Mouse (Mus musculus) spleen, adult 2 months (tissue): ENCODE data around the gene 4930442H23Rik. TPM values are rescaled to one million over a fixed set of nuclear protein-coding genes. Genes with fewer than 3 reads are reported as not detected.

Experiments used
- DNase-seq, 2 experiments: peaks; one replicate each; pipeline versions ENCODE4 v3.0.0 to v3.0.0-alpha.2; 2012 to 2021; ENCODE audit warnings: low spot score in 2 of 2, low read depth in 1 of 2
- H3K27ac ChIP-seq: fragments of 200-500 bp; 2 replicates; pipeline ENCODE4 v1.5.1; 2012; ENCODE audit warnings: low read length, inconsistent platforms; ENCODE audit not compliant: insufficient read depth
- H3K27me3 ChIP-seq: fragments of 200-500 bp; 2 replicates; pipeline ENCODE4 v1.6.1; 2012; ENCODE audit warnings: mild to moderate bottlenecking, moderate library complexity, low read length, inconsistent platforms; ENCODE audit not compliant: control insufficient read depth, insufficient read depth
- H3K36me3 ChIP-seq: fragments of 200-500 bp; 2 replicates; pipeline ENCODE4 v1.6.1; 2012; ENCODE audit warnings: mild to moderate bottlenecking, low read length, inconsistent platforms; ENCODE audit not compliant: control insufficient read depth, insufficient read depth
- H3K4me1 ChIP-seq: fragments of 200-500 bp; 2 replicates; pipeline ENCODE4 v1.6.1; 2011; ENCODE audit warnings: inconsistent platforms; ENCODE audit not compliant: control insufficient read depth, insufficient read depth, insufficient read length
- H3K4me3 ChIP-seq: fragments of 200-500 bp; 2 replicates; pipeline ENCODE4 v1.5.1; 2011; ENCODE audit warnings: mild to moderate bottlenecking, inconsistent platforms; ENCODE audit not compliant: insufficient read depth, insufficient read length; ENCODE audit errors: extremely low read depth
- CTCF ChIP-seq: fragments of 200-500 bp; IDR thresholded peaks from 2 replicates; pipeline ENCODE4 v1.5.1; 2011; ENCODE audit warnings: mild to moderate bottlenecking, inconsistent platforms; ENCODE audit not compliant: insufficient read depth, insufficient read length, insufficient replicate concordance; ENCODE audit errors: extremely low read depth
- POLR2A ChIP-seq: fragments of 200-500 bp; IDR thresholded peaks from 2 replicates; pipeline ENCODE4 v1.6.1; 2011; ENCODE audit warnings: low read depth, low read length, inconsistent platforms
- WGBS: fragments of 180-500 bp; shearing (Covaris S2); methylation state at CpG from one replicate; pipeline ENCODE4 v1.1.7; 2018; 5-methylcytosine and 5-hydroxymethylcytosine counted together
- polyA plus RNA-seq: library from polyadenylated mRNA; depleted of rRNA; stranded (reverse); fragments of >200 nt; gene quantifications from 2 replicates; pipeline ENCODE4 v1.2.3, GENCODE M21; 2012

The 4930442H23Rik gene
- polyA plus RNA-seq, 1 experiment: not detected

- TF ChIP-seq POLR2A (no peak), CTCF (no peak)
- Histone ChIP-seq H3K4me3 (no peak overlapping the region), H3K4me1 (no peaks in the 10 kb centered on the region), H3K27me3 (no peaks in the 10 kb centered on the region), H3K36me3 (peaks cover 60% of the 10 kb centered on the region), H3K27ac (no peak overlapping the region)
- DNase-seq: no peak
- 98% methylated on average over 6 of the region's 6 CpGs for WGBS
These were observed 28.9 kb downstream of the 4930442H23Rik start for GRCm38 (mm10) chr10:81154736-81155135.

DNA sequence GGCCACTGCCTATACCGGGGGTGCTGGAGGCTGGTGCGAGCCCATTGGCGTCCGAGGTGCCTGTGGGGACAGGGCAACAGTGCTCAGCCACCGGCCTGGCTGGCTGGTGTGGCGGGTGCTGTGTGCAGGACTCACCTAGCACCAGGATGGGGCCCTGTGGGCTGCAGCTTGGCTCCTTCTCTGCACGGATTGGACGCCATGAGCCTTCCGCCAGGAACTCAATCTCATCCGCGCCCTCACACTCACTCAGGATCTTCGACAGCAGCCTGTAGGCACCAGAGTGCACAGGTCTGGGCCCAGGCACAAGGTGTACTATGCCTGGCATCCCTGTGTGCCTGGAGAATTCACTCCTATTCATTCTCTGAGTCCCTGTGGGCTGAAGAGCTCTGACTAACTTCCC is 29.3 kb downstream of the 4930442H23Rik start:
- H3K4me3 ChIP-seq: no peak overlapping the region
- H3K36me3 ChIP-seq: peaks cover 64% of the 10 kb centered on the region
- H3K27ac ChIP-seq: no peak overlapping the region
- no peak for TF ChIP-seq CTCF
- no peak for TF ChIP-seq POLR2A
- no peak for DNase-seq
- WGBS: 97% methylated on average over 12 of the region's 12 CpGs
- H3K27me3 ChIP-seq: no peaks in the 10 kb centered on the region
- H3K4me1 ChIP-seq: no peaks in the 10 kb centered on the region

- H3K36me3 ChIP-seq: peaks cover 73% of the 10 kb centered on the region
- 83% methylated on average over 12 of the region's 12 CpGs for WGBS
- no peaks in the 10 kb centered on the region for H3K27me3 ChIP-seq
- TF ChIP-seq POLR2A (no peak), CTCF (no peak)
- H3K27ac ChIP-seq: no peak overlapping the region
- H3K4me1 ChIP-seq: no peaks in the 10 kb centered on the region
- no peak for DNase-seq
- H3K4me3 ChIP-seq: no peak overlapping the region
These were observed 31.0 kb downstream of the 4930442H23Rik start for GRCm38 (mm10) chr10:81152609-81153008.

DNA sequence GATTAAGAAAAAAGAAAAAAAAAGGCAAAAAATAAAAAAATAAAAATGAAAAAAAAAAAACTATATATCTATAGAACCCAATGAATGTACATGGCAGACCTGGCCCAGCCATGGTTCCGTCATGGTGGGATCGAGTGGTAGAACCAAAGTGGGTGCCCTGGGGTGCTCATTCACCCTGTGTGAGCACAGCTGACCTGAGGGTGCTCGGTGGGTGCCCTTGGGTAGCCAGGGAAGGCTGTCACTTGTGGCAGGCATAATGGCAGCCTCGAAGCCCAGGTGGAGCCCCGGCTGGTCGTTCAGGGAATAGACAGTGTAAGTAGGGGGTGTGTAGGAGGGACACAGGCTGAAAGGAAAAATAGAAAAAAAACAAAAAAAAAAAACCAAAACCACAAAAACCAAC is 32.4 kb downstream of the 4930442H23Rik start:
- Histone ChIP-seq H3K4me3 (no peak overlapping the region), H3K4me1 (no peaks in the 10 kb centered on the region), H3K27ac (no peak overlapping the region), H3K36me3 (peaks cover 73% of the 10 kb centered on the region), H3K27me3 (no peaks in the 10 kb centered on the region)
- WGBS: 67% methylated on average over 6 of the region's 6 CpGs
- no peak for DNase-seq
- TF ChIP-seq CTCF (no peak), POLR2A (no peak)

DNA sequence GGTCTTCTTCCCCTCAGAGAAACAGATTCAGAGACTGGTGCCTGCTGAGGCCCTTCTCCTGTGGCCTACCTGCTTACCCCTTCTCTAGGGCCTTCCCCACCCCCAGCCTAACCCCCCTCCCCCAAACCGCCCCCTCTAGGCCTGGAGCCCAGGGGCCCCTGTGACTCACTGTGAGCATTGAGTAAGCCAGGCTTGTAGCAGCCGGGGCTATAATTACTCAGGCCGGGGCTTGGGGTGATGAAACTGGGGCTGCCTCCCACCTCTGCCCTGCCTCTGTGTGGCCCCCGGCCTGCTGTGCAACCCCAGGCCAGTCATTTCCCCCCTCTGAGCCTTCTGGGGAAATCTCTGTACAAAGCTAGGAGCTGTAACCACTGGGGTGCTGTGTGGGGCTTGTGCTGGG is 37.4 kb downstream of the 4930442H23Rik start:
- Histone ChIP-seq H3K27ac (no peak overlapping the region), H3K27me3 (no peaks in the 10 kb centered on the region), H3K36me3 (peaks cover 67% of the 10 kb centered on the region), H3K4me3 (no peak overlapping the region), H3K4me1 (peaks cover 8% of the 10 kb centered on the region; the same call in 1 of the 2 replicates)
- DNase-seq: no peak
- TF ChIP-seq CTCF (no peak), POLR2A (no peak)
- 91% methylated on average over 4 of the region's 4 CpGs for WGBS

DNA sequence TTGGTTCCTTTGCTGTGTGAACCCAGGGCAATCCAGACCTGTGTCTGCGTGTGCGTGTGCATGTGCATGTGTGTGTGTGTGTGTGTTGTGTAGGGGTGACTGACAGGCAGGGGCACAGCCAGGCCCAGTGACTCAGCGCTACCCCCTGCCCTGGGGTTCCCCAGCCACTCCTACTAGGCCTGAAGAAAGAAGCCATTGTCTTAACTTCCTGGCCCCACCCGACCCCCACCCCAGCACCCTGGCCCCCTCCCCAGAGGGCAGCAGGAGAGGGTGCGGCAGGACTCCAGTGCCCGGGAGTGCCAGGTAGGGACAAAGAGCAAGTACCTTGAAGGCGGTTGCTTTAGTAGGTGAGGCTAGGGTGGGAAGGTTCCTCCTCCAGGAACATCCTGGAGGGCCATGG is 37.9 kb downstream of the 4930442H23Rik start:
- H3K27ac ChIP-seq: no peak overlapping the region
- peaks cover 66% of the 10 kb centered on the region for H3K36me3 ChIP-seq
- no peak for DNase-seq
- WGBS: 88% methylated on average over 7 of the region's 7 CpGs
- H3K4me3 ChIP-seq: no peak overlapping the region
- peaks cover 12% of the 10 kb centered on the region; the same call in 1 of the 2 replicates for H3K4me1 ChIP-seq
- TF ChIP-seq POLR2A: no peak
- no peak for TF ChIP-seq CTCF
- H3K27me3 ChIP-seq: no peaks in the 10 kb centered on the region

GRCm38 (mm10) chr10:81145307-81145706 is 38.3 kb downstream of the 4930442H23Rik start:
- H3K27ac ChIP-seq: no peak overlapping the region
- TF ChIP-seq CTCF (no peak), POLR2A (no peak)
- H3K4me1 ChIP-seq: peaks cover 15% of the 10 kb centered on the region; the same call in 1 of the 2 replicates
- 90% methylated on average over 6 of the region's 6 CpGs for WGBS
- H3K4me3 ChIP-seq: no peak overlapping the region
- no peaks in the 10 kb centered on the region for H3K27me3 ChIP-seq
- peaks cover 64% of the 10 kb centered on the region for H3K36me3 ChIP-seq
- no peak for DNase-seq
